Mouse (Mus musculus) forebrain, embryonic 10.5 days (tissue): ENCODE measurements around the gene Hdac11. TPM values are rescaled to one million over a fixed set of nuclear protein-coding genes. Genes with fewer than 3 reads are reported as not detected.

Experiments
- DNase-seq: peaks from one replicate; pipeline ENCODE4 v3.0.0-alpha.2; 2017; ENCODE audit warnings: low spot score; ENCODE audit errors: extremely low spot score
- H3K27ac ChIP-seq: fragments of 300-500 bp; sonication (generic); 2 replicates; pipeline ENCODE4 v1.5.1; 2016; ENCODE audit warnings: mild to moderate bottlenecking
- H3K27me3 ChIP-seq: fragments of 300-500 bp; sonication (generic); 2 replicates; pipeline ENCODE4 v1.6.1; 2016; ENCODE audit warnings: mild to moderate bottlenecking; ENCODE audit not compliant: poor library complexity, severe bottlenecking
- H3K36me3 ChIP-seq: fragments of 300-500 bp; sonication (generic); replicated peaks from 2 replicates; pipeline ENCODE4 v1.6.1; 2016; ENCODE audit warnings: mild to moderate bottlenecking, moderate library complexity
- H3K4me1 ChIP-seq: fragments of 300-500 bp; sonication (generic); 2 replicates; pipeline ENCODE4 v1.6.1; 2016
- H3K4me3 ChIP-seq: fragments of 300-500 bp; sonication (generic); 2 replicates; pipeline ENCODE4 v1.5.1; 2016; ENCODE audit warnings: mild to moderate bottlenecking, moderate library complexity
- H3K9me3 ChIP-seq: fragments of 300-500 bp; sonication (generic); 2 replicates; pipeline ENCODE4 v1.6.1; 2016; ENCODE audit warnings: mild to moderate bottlenecking, moderate library complexity
- WGBS: fragments of 180-500 bp; shearing (Covaris S2); methylation state at CpG from one replicate; pipeline ENCODE4 v1.1.7; 2016; 5-methylcytosine and 5-hydroxymethylcytosine counted together
- polyA plus RNA-seq: library from polyadenylated mRNA; unstranded; fragments of >200 nt; fragmentation: Nextera tagmentation; extraction: Ambion mirVana; gene quantifications from 2 replicates; pipeline ENCODE4 v1.2.1, GENCODE M21; 2016

The Hdac11 gene
- polyA plus RNA-seq, result 9.5 and 9.8 TPM in 2 replicates

- Histone ChIP-seq H3K9me3 (no peaks in the 10 kb centered on the region), H3K36me3 (peaks cover 8% of the 10 kb centered on the region), H3K4me3 (peak within 1 kb of the TSS; percentile 69), H3K27me3 (peaks cover 17% of the 10 kb centered on the region), H3K4me1 (peaks cover 64% of the 10 kb centered on the region), H3K27ac (peak within 1 kb of the TSS; percentile 91)
- WGBS, result under 1% methylated on average over 41 of the region's 42 CpGs
- DNase-seq, result peak; percentile 90
Observed at GRCm38 (mm10) chr6:91156554-91157236, at the start of gene Hdac11. TSS of gene Hdac11 (plus strand) at chr6:91156665.

- Histone ChIP-seq H3K4me3 (no peak overlapping the region), H3K4me1 (peaks cover 12% of the 10 kb centered on the region), H3K36me3 (peaks cover 12% of the 10 kb centered on the region), H3K9me3 (no peaks in the 10 kb centered on the region), H3K27me3 (no peaks in the 10 kb centered on the region), H3K27ac (no peak overlapping the region)
- WGBS, result 89% methylated on average over 3 of the region's 3 CpGs
- DNase-seq, result no peak
Observed at GRCm38 (mm10) chr6:91108301-91108916, 48.1 kb upstream of the Hdac11 start.

- Histone ChIP-seq H3K4me1 (peaks cover 12% of the 10 kb centered on the region), H3K27me3 (no peaks in the 10 kb centered on the region), H3K36me3 (peaks cover 12% of the 10 kb centered on the region), H3K9me3 (no peaks in the 10 kb centered on the region), H3K4me3 (no peak overlapping the region), H3K27ac (no peak overlapping the region)
- DNase-seq, result no peak
- WGBS, result 96% methylated on average over 2 of the region's 2 CpGs
Observed at GRCm38 (mm10) chr6:91108917-91109450, 47.5 kb upstream of the Hdac11 start.

- no peaks in the 10 kb centered on the region for H3K9me3 ChIP-seq
- peaks cover 12% of the 10 kb centered on the region for H3K4me1 ChIP-seq
- no peak overlapping the region for H3K27ac ChIP-seq
- peaks cover 12% of the 10 kb centered on the region for H3K36me3 ChIP-seq
- no peak for DNase-seq
- H3K27me3 ChIP-seq, result no peaks in the 10 kb centered on the region
- no peak overlapping the region for H3K4me3 ChIP-seq
Observed at GRCm38 (mm10) chr6:91109489-91109888, 47.0 kb upstream of the Hdac11 start.

- no peaks in the 10 kb centered on the region for H3K9me3 ChIP-seq
- H3K36me3 ChIP-seq, result peaks cover 12% of the 10 kb centered on the region
- no peaks in the 10 kb centered on the region for H3K27me3 ChIP-seq
- no peak for DNase-seq
- WGBS, result 86% methylated on average over 13 of the region's 13 CpGs
- H3K4me1 ChIP-seq, result peaks cover 12% of the 10 kb centered on the region
- H3K27ac ChIP-seq, result no peak overlapping the region
- H3K4me3 ChIP-seq, result no peak overlapping the region
Observed at GRCm38 (mm10) chr6:91110323-91111020, 46.0 kb upstream of the Hdac11 start.

GRCm38 (mm10) chr6:91111141-91111953 lies 45.1 kb upstream of the Hdac11 start:
- no peak overlapping the region for H3K27ac ChIP-seq
- peaks cover 21% of the 10 kb centered on the region for H3K4me1 ChIP-seq
- 0 out of 2 replicates have a peak, but pooled peaks cover 7% of the 10 kb centered on the region for H3K27me3 ChIP-seq
- H3K9me3 ChIP-seq, result no peaks in the 10 kb centered on the region
- WGBS, result 92% methylated on average over 10 of the region's 10 CpGs
- peaks cover 6% of the 10 kb centered on the region for H3K36me3 ChIP-seq
- no peak overlapping the region for H3K4me3 ChIP-seq
- DNase-seq, result no peak

GRCm38 (mm10) chr6:91111954-91112252 lies 44.6 kb upstream of the Hdac11 start:
- Histone ChIP-seq H3K27me3 (0 out of 2 replicates have a peak, but pooled peaks cover 7% of the 10 kb centered on the region), H3K4me3 (no peak overlapping the region), H3K27ac (no peak overlapping the region), H3K36me3 (peaks cover 6% of the 10 kb centered on the region), H3K9me3 (no peaks in the 10 kb centered on the region), H3K4me1 (peaks cover 27% of the 10 kb centered on the region)
- WGBS, result 95% methylated on average over 3 of the region's 3 CpGs
- no peak for DNase-seq

- 74% methylated on average over 2 of the region's 2 CpGs for WGBS
- Histone ChIP-seq H3K9me3 (no peaks in the 10 kb centered on the region), H3K27me3 (peaks cover 27% of the 10 kb centered on the region), H3K36me3 (peaks cover 6% of the 10 kb centered on the region), H3K27ac (peak overlapping the region; percentile 35; the same call in 1 of the 2 replicates), H3K4me3 (0 out of 2 replicates have a peak overlapping the region, but pooled peaks have one; percentile 84), H3K4me1 (peaks cover 38% of the 10 kb centered on the region)
- no peak for DNase-seq
Observed at GRCm38 (mm10) chr6:91114716-91115115, 41.7 kb upstream of the Hdac11 start.

GRCm38 (mm10) chr6:91115158-91115557 lies 41.3 kb upstream of the Hdac11 start:
- peak overlapping the region; percentile 84 for H3K4me3 ChIP-seq
- no peak for DNase-seq
- no peak overlapping the region for H3K27ac ChIP-seq
- H3K36me3 ChIP-seq, result peaks cover 6% of the 10 kb centered on the region
- H3K4me1 ChIP-seq, result peaks cover 38% of the 10 kb centered on the region
- WGBS, result 59% methylated on average over 1 of the region's 1 CpGs
- H3K9me3 ChIP-seq, result no peaks in the 10 kb centered on the region
- peaks cover 27% of the 10 kb centered on the region for H3K27me3 ChIP-seq

GRCm38 (mm10) chr6:91115863-91116243 lies 40.6 kb upstream of the Hdac11 start:
- no peaks in the 10 kb centered on the region for H3K9me3 ChIP-seq
- H3K27me3 ChIP-seq, result peaks cover 27% of the 10 kb centered on the region
- H3K27ac ChIP-seq, result peak overlapping the region; percentile 96
- WGBS, result 16% methylated on average over 4 of the region's 4 CpGs
- no peak for DNase-seq
- peaks cover 38% of the 10 kb centered on the region for H3K4me1 ChIP-seq
- peaks cover 6% of the 10 kb centered on the region for H3K36me3 ChIP-seq
- H3K4me3 ChIP-seq, result peak overlapping the region; percentile 84

- Histone ChIP-seq H3K4me1 (peaks cover 38% of the 10 kb centered on the region), H3K27me3 (peaks cover 27% of the 10 kb centered on the region), H3K27ac (peak within 1 kb of the TSS; percentile 96), H3K36me3 (peaks cover 6% of the 10 kb centered on the region), H3K9me3 (peaks cover 5% of the 10 kb centered on the region; the same call in 1 of the 2 replicates), H3K4me3 (peak within 1 kb of the TSS; percentile 84)
- peak; percentile 89 for DNase-seq
- WGBS, result under 1% methylated on average over 93 of the region's 93 CpGs
Observed at GRCm38 (mm10) chr6:91116244-91117145, 40.0 kb upstream of the Hdac11 start, which contains the start of gene Nup210. TSS of gene Nup210 (minus strand) at chr6:91116829.
